Mouse (Mus musculus) cerebellum, postnatal 14 days (tissue): Measurements from ENCODE around the gene Cadps2.

Source experiments
- DNase-seq, 2 experiments: peaks; one replicate each; pipeline ENCODE4 v3.0.0; 2021; ENCODE audit warnings: mixed read lengths in 2 of 2

Gene Cadps2

DNA sequence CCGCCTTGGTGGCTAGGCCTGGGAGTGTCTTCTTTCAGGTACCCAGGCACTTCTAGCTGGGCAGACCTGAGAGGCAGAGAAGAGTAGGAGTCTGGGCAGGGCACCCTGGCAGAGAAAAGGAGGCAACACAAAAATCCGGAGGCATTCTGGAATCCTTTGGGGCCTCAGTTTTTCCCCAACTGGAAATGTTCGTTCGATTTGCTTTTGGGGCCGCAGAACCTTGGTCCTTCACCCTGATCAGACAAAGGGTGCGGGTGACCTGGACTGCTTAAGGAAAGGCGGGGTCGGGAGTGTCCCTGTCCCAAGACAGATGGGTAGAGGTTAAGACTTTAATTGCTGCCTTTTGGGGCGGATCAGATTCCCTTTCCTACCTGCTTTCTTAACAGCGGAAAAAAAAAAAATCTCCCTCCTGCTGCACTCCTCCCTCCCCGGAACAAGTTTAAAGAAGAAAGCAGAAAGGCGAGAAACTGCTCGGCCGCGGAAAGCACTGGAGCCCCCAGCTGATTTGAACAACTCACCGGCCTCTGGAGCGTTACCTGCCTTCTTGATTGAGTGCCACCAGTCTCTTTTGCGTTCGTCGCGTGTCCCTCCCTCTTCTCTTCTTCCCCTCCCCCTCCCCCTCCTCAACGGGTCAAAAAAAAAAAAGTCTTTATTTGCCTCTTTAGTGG lies 588.8 kb downstream of the Cadps2 start:
- DNase-seq, result peak in 1 of 2 experiments; percentile 36

- peak; percentile 29 to 37 for DNase-seq
These were observed 589.5 kb downstream of the Cadps2 start for GRCm38 (mm10) chr6:23249616-23250287.

GRCm38 (mm10) chr6:23249053-23249401 lies 590.2 kb downstream of the Cadps2 start:
- no peak for DNase-seq

GRCm38 (mm10) chr6:23248313-23249052 lies 590.7 kb downstream of the Cadps2 start, which contains the start of gene Fezf1:
TSS of gene Fezf1 (minus strand) at chr6:23248362.
- peak in 1 of 2 experiments; percentile 15 for DNase-seq

DNA sequence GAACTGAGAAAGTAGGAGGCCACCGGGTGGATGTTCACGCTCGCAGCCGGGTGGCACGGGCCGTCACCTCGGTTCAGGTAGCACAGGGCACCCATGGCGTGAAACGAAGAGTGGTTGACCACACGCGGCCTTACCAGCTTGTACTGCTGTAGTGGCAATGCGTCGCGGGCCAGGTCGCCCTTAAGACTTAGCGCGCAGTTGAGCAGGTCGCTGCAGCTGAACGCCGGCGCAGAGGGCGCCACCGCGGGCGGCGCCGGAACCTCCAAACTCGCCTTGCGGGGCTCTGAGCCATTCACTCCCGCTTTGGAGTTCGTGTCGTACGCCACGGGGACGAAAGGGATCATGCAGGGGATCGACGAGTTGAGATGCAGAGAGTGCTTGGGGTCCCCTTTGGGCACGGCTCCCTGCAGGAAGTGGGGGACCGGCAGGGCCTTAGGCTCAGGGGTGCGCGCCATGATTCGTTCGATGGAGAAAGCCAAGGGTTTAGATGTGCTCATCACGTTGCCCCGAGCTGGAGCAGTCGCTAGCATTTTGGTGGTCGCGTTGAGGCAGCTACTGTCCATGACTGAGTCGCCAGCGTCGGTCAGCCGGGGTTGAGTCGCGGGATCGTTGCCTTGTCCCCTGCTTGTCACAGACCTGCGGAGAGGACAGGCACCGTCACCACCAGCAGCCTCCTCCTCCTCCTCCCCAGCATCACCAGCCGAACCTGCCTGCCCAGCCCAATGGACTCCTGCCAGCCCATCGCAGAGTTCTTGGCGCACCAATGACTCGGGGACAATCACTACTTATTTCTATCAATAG lies 591.5 kb downstream of the Cadps2 start:
- DNase-seq, result peak in 1 of 2 experiments; percentile 22

GRCm38 (mm10) chr6:23246790-23247511 lies 592.3 kb downstream of the Cadps2 start:
- DNase-seq, result peak in 1 of 2 experiments; percentile 42

GRCm38 (mm10) chr6:23246061-23246789 lies 593.0 kb downstream of the Cadps2 start:
- peak in 1 of 2 experiments; percentile 25 for DNase-seq

DNA sequence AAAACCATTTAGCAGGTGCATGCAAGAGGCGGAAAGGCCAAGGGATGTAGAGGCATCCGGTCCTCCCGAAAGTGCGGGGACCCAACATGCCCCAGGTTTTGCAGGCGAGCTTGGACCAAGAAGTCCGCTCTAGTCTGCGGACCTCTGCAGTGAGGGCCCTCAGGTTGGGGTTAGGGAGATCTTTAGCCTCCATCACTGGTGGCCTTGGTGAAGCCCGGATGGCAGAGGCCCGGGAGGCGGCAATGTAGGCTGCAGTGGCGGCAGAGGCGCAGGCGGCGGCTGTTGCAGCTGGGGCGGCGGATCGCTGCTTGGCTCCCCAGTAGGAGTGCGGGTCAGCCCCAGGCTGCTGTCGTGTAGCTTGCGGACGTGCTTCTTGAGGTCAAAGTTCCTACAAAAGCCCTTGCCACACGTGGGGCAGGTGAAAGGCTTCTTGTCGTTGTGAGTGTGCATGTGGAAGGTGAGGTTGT lies 593.6 kb downstream of the Cadps2 start:
- peak; percentile 20 to 43 for DNase-seq

DNA sequence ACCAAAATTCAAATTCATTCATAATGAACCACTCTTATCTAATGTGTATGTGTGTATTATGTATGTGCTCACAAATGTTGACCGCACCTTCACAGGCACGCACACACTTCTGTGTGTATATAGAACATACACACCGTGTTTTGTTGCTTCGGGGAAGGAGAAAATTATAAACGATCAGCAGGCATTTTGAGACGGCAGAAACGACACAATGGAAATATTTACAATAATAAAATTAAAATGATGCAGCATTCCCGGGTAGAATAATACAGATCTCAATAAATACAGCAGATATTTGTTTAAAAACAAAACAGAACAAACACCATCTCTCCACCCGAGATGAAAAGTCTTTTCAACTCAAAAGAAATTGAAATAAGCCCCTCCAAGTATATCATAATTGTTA lies 594.1 kb downstream of the Cadps2 start:
- DNase-seq, result peak in 1 of 2 experiments; percentile 27

DNA sequence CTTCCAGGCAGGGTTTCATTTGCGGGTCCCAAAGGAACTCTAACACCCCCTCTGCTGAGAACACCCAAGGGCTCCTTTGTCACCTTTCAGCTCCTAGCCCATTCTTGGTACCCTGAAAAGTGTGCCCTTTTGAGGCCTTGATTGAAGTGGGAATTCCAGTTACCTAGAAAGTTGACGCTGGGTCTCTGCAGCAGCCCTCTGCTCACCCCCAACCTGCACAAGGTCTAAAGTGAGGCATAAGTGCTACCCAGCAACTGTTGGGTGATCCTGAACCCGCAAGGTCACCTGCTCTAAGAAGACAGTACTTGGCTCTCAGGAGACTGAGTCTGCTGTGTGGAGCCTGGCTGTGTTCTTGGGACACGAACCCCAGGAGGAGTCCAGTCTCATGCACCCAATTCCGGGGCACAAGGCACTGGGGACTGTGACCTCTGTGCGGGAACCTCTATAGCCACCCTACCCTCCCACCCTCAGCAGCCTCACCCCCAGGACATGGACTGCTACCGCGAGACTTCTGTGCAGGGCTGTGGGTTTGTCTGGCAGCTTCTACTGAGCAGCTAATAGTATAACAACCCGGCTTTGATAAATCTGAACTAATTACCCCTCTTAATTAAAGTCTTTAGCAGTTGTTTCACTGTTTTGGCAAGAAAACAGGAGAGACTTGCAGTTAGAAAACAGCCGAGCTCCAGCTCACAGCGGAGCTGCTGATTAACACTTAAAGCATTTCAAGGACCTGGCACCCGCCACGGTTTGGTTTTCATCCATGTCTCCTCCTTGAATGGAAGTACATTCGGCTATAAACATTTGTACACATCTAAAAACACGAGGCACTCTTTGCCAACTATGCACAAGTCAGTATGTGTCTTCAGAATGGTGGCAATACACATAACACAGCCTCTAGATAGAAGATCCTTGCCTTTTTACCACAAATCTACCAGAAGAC lies 595.1 kb downstream of the Cadps2 start:
- peak in 1 of 2 experiments; percentile 26 for DNase-seq
